Mouse (Mus musculus) WW6 (cell line): ENCODE results near the gene Dap.

Experiments used
- DNase-seq: peaks from one replicate; pipeline ENCODE4 v3.0.0-alpha.2; 2013; ENCODE audit warnings: low read depth, low spot score

Dap gene

DNA sequence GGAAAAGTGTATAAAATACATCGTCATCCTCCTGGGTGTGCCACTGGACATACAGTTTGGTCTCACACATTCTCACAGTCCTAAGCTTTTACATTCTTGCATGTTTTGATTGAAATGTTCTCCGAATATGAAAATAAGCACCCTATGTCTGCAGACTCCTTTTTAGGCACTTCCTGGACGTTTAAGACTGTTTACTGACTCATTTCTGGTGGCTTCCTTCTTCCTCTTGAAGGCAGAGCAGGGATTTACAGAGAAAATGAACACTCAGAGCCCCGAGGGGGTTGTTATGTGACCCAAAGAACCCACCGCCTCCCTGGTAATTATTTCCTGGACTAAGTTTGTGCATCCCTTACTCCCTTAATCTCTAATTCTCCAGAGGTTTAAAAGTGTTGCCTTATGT, 13.8 kb downstream of the Dap start:
- DNase-seq: no peak

- no peak for DNase-seq
Measured at GRCm38 (mm10) chr15:31238611-31239010, 14.5 kb downstream of the Dap start.

DNA sequence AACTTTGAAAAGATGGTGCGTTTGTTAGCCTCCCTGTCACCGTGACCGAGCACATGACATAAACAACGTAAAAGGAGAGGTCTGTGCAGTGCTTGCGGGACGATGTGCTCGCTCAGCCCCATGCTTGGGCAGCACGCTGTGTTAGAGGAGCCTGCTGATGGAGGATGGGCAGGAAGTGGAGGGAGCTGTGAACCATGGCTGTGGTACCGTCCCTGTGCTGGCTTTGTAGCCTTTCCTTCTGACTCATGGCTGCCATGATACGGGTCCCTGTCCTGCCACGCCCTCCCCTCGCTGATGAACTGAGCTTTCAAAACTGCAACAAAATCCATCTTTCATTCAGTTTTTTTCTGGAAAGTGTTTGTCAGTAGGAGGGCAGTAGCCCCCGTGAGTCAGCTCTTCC, 15.6 kb downstream of the Dap start:
- no peak for DNase-seq

- no peak for DNase-seq
Measured at GRCm38 (mm10) chr15:31240181-31240580, 16.1 kb downstream of the Dap start.

DNA sequence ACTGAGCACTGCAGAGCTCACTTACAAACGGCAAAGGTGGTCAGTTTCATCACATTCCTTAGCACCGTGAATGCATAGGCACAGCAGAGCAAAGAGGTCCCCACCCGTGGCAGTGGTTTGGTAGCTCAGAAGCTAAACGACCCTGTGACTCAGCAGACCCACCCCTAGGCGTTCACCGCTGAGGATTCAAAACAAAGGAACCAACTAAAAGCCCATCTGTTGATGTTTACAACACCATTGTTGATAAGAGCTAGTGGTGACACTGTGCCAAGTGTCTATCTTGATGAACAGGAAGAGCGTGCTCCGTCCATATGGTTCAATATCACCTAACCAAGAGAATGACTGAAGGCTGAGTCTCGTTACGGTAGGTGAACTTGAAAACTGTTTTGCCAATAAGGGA, 19.1 kb downstream of the Dap start:
- no peak for DNase-seq

- no peak for DNase-seq
Measured at GRCm38 (mm10) chr15:31244696-31245445, 20.8 kb downstream of the Dap start.

DNA sequence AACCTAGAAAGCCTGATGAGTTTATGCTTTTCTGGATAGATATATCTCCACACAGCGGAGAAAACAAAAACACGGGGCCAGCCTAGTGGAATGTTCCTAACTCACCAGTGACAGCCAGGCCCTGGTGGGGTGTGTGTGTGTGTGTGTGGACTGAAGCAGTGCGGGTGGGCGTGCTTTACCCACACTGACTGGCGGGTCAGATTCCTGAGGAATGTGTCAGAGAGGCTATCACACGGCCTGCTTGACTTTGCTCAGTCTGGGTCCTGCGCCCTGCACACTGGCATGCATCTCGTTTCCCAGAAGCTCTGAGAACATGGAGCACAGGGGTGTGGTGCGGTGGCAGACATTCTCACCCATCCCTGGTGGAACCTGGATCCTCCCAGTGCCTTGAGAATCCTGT, 21.8 kb downstream of the Dap start:
- no peak for DNase-seq

- DNase-seq: no peak
Measured at GRCm38 (mm10) chr15:31247035-31247434, 22.9 kb downstream of the Dap start.

DNA sequence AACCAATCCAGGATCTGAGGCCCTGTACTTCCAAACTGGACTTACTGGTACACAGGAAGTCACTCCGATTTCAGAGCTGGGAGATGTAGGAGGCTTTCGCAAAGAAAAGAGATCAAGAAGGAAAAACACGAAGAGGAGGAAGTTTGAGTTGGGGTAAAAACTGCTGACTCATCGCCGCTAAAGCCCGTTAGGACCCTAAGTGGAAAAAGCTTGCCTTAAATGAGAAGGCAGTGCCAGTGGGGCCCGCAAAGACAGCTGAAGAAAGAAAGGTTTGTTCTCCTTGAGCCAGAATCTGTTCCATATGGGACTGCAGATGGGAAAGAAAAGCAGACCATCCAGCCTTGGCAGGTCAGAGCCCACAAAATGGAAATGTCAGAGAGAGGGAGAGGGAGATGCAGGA, 24.8 kb downstream of the Dap start:
- no peak for DNase-seq

DNA sequence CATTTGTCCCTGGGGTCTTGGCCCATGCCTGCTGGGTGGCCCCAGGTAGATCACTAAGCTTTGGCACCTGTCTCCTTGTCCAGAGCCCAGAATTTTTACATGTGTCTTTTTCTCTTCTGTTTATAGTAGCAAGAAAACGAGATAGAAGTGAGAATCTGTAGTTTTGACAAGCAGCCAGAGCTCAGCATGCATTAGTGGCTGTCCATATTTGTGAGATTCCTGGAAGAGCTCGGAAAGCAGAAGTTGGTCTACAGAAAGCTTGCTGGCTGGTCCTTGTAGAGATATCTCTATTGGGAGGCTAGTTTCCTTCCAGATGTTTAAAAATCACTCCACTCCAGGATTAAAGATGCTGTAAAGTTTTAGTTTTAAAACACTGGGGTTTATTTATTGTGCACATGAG, 25.9 kb downstream of the Dap start:
- no peak for DNase-seq

- DNase-seq: no peak
Measured at GRCm38 (mm10) chr15:31250676-31251075, 26.6 kb downstream of the Dap start.

GRCm38 (mm10) chr15:31251189-31251588, 27.1 kb downstream of the Dap start:
- DNase-seq: no peak

DNA sequence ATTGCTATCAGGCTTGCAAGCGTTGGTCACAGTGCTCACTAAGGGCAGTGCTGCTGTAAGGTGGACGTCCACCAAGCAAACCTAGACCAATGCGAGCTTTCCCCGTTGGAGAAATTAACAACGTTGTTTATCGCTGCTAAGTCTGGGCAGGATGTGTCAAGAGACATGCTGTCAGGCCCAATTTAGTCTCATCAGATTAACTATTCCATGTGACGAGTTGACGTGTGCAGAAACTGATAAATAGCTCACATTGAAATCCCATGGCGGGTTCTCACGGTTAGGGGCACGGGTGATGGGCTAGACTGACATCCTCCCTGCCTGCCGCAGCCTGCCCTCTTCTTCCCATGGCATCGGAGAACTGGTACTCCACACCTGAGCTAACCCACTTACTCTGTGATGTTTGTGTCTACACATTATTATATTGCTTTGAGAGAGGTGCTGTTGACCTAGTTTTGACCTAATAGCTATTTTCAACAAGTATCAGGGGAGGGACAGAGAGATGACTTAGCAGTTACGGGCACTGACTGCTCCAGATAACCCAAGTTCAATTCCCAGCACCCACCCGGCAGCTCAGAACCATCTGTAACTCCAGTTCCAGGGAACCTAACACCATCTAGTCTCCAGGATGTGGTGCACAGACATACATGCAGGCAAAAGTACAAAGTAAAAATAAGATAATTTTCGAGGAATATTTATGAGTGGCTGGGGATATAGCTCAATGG, 28.6 kb downstream of the Dap start:
- DNase-seq: no peak

DNA sequence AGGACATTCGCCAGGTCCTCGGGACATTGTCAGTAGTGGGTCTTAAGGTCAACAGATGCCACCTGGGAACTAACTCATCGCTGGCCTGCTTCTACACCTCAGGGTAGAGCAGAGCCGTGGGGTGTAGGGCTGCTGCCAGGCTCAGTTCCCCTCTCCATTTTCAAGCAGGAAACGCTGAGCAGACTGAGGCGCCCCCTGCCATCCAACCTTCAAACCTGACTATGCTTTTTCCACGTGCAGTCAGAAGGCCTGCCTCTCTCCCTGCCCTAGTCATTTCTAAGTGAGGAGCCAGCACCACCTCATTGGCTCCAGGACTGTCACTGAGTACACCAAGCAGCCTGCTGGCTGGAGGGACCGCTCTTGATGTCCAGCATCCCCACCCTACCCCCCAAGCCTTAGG, 29.3 kb downstream of the Dap start:
- no peak for DNase-seq

DNA sequence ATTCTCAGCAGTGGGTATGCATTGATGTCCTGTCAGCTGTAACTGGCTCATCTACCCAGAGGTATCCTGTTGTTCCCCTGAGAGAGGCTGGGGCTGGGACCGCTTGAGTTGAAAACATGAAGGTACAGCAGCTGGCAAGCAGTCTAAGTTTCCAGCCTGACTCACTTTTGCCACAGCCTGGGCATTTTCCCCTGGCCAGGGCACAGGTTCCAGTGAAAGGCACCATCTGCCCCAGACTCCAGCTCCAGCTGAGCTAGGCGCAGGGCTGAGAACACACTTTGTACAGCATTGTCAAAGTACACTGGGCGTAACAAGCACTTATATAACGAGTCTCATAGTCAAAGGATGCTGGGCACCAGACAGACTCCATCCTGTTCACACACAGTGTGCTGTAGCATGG, 29.8 kb downstream of the Dap start:
- no peak for DNase-seq

DNA sequence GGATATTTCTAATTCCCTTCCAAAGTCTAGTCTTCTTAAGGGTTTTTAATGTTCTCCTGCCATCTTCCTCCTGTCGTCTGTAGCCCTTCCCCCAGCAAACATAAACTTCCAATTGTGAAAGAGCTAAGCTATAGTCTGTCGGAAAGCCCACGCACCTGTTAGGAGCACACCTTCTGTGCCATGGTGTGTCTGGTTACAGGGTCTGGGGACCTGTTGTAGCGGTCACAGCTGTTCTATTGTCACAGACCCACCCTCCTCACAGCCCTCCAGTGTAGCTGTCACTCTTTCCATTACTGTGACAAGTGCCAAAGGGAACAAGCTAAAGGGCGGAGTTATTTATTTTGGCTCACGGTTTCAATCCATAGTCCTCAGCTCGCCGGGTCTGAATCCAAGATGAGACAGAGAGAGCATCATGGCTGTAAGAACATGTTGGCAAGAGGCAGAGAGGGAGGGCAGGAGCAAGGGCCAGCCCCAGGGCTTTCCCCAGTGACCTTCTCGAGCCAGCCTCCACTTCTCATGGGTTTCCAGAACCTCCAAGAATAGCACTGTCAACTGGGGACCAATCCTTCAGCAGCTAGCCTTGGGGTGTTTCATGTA, 30.9 kb downstream of the Dap start:
- no peak for DNase-seq

GRCm38 (mm10) chr15:31255762-31256161, 31.6 kb downstream of the Dap start:
- DNase-seq: no peak

DNA sequence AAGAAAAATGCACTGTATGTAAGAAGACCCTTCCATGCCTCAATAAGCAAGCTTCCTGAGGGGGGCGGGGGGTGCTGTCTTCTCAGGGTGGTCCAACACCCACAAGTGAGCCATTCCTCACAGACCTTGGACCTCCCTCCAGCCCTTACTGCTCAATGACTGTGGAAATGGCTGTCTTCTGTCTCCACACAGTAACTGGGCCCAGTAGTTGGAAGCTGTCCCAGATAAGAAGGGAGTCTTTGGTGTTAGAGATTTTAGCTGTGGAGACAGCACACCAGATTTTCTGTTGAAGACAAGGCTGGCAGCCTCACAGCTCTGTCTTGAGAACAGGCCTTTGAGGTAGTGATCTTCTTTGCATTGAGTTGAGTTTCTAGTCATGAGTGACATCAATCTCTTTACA, 33.2 kb downstream of the Dap start:
- no peak for DNase-seq

- no peak for DNase-seq
Measured at GRCm38 (mm10) chr15:31258029-31258692, 34.0 kb downstream of the Dap start.

GRCm38 (mm10) chr15:31258693-31259439, 34.8 kb downstream of the Dap start:
- DNase-seq: no peak

DNA sequence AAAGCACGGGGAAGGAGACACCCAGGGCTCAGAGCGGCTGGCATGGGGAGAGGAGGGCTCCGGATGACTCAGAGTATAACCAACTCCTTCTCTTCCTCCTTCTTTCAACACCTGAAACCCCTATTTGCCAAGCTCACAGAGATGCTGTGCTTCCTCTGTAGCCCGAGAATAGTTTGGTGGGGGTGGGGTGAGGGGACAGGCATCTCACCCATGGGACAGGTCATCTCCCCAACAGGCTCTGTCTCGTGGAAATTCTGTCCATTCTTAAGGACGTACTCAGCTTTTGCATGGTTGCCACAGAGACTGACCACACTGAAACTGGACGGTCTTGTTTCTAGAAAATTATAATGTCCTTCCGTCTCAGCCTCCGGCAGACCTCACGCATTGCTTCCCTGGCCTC, 37.0 kb downstream of the Dap start:
- DNase-seq: no peak

GRCm38 (mm10) chr15:31262361-31262760, 38.2 kb downstream of the Dap start:
- no peak for DNase-seq
